In genomic region chr11:75459141-75459711, GRCm38 (mm10) we compare ENCODE assay signal across 8 mouse cellular contexts. TPM values are rescaled to one million over a fixed set of nuclear protein-coding genes. Genes with fewer than 3 reads are reported as not detected.
DNase-seq lines count a peak whose midpoint lies in the region; ATAC-seq lines count a peak whose summit lies in the region.

No protein-coding gene starts in this region.

- no peak for ATAC-seq in forebrain, embryonic 11.5 days (replicated peaks; ENCODE audit: low FRiP score)
- no peak for ATAC-seq in forebrain, embryonic 16.5 days
- no peak for ATAC-seq in midbrain, embryonic 16.5 days

- WGBS in forebrain, embryonic 11.5 days: 87% methylated on average over 5 of the region's 5 CpGs
- 76% methylated on average over 5 of the region's 5 CpGs for WGBS in forebrain, embryonic 16.5 days
- WGBS in midbrain, embryonic 16.5 days: 81% methylated on average over 5 of the region's 5 CpGs

- peaks cover 20% of the 10 kb centered on the region for H3K4me1 ChIP-seq in forebrain, embryonic 11.5 days (replicated peaks; ENCODE audit: control insufficient read depth, insufficient read depth, low read length)
- H3K4me1 ChIP-seq in forebrain, embryonic 16.5 days (replicated peaks; ENCODE audit: control insufficient read depth, insufficient read depth, low read length): peaks cover 28% of the 10 kb centered on the region
- H3K4me1 ChIP-seq in midbrain, embryonic 16.5 days (ENCODE audit: control insufficient read depth, insufficient read depth, low read length): peaks cover 28% of the 10 kb centered on the region

- no peak for DNase-seq in forebrain, embryonic 11.5 days (ENCODE audit: low spot score)
- peak; percentile 87 for DNase-seq in adipocyte (ENCODE audit: low spot score)
- peak; percentile 65 for DNase-seq in heart, adult 8-10 months (ENCODE audit: low spot score)
- peak; percentile 51 to 81 for DNase-seq in kidney, postnatal 25 days
- DNase-seq in testis, postnatal 10 days (ENCODE audit: low spot score): peak; percentile 41
- DNase-seq in thymus, postnatal 14 days: no peak

- 0 out of 2 replicates have a peak overlapping the region, but pooled peaks have one; percentile 4 for H3K27ac ChIP-seq in forebrain, embryonic 11.5 days (ENCODE audit: low read depth, low read length)
- no peak overlapping the region for H3K27ac ChIP-seq in forebrain, embryonic 16.5 days (ENCODE audit: low read length)
- H3K27ac ChIP-seq in midbrain, embryonic 16.5 days (ENCODE audit: low read length): no peak overlapping the region

- H3K4me2 ChIP-seq in forebrain, embryonic 11.5 days (ENCODE audit: low read depth, low read length, severe bottlenecking): no peak overlapping the region
- no peak overlapping the region for H3K4me2 ChIP-seq in forebrain, embryonic 16.5 days (ENCODE audit: low read length)
- H3K4me2 ChIP-seq in midbrain, embryonic 16.5 days (ENCODE audit: low read length): no peak overlapping the region

- H3K9ac ChIP-seq in forebrain, embryonic 11.5 days (ENCODE audit: low read length): no peak overlapping the region
- no peak overlapping the region for H3K9ac ChIP-seq in forebrain, embryonic 16.5 days (replicated peaks; ENCODE audit: low read depth, low read length)
- no peak overlapping the region for H3K9ac ChIP-seq in midbrain, embryonic 16.5 days (ENCODE audit: low read depth, low read length)

- H3K4me3 ChIP-seq in forebrain, embryonic 11.5 days (ENCODE audit: low read depth, low read length): no peak overlapping the region
- no peak overlapping the region for H3K4me3 ChIP-seq in forebrain, embryonic 16.5 days (replicated peaks; ENCODE audit: low read length)
- H3K4me3 ChIP-seq in midbrain, embryonic 16.5 days (ENCODE audit: low read depth, low read length): no peak overlapping the region

- no peaks in the 10 kb centered on the region for H3K27me3 ChIP-seq in forebrain, embryonic 11.5 days (ENCODE audit: control insufficient read depth, insufficient read depth, low read length)
- H3K27me3 ChIP-seq in forebrain, embryonic 16.5 days (replicated peaks; ENCODE audit: control insufficient read depth, insufficient read depth, low read length): 0 out of 2 replicates have a peak, but pooled peaks cover 4% of the 10 kb centered on the region
- H3K27me3 ChIP-seq in midbrain, embryonic 16.5 days (ENCODE audit: control insufficient read depth, insufficient read depth, low read depth, low read length): peaks cover 2% of the 10 kb centered on the region; the same call in 1 of the 2 replicates

- H3K36me3 ChIP-seq in forebrain, embryonic 11.5 days (ENCODE audit: control insufficient read depth, insufficient read depth, low read length): no peaks in the 10 kb centered on the region
- H3K36me3 ChIP-seq in forebrain, embryonic 16.5 days (ENCODE audit: control insufficient read depth, insufficient read depth): no peaks in the 10 kb centered on the region
- no peaks in the 10 kb centered on the region for H3K36me3 ChIP-seq in midbrain, embryonic 16.5 days (ENCODE audit: control insufficient read depth, insufficient read depth, low read length)

- H3K9me3 ChIP-seq in forebrain, embryonic 11.5 days (ENCODE audit: control insufficient read depth, low read length): no peaks in the 10 kb centered on the region
- no peaks in the 10 kb centered on the region for H3K9me3 ChIP-seq in forebrain, embryonic 16.5 days (ENCODE audit: control insufficient read depth, low read length)
- H3K9me3 ChIP-seq in midbrain, embryonic 16.5 days (replicated peaks; ENCODE audit: control insufficient read depth, low read length, poor library complexity, severe bottlenecking): no peaks in the 10 kb centered on the region

RNA-seq across cellular contexts. Expression of gene Tlcd2, which starts 2.3 kb away (rescaled TPM):
- polyA plus RNA-seq in forebrain, embryonic 11.5 days (2014; fragmentation: Nextera tagmentation; extraction: Ambion mirVana): 9.5 TPM in 2 replicates
- polyA plus RNA-seq in forebrain, embryonic 16.5 days (2015; fragmentation: Nextera tagmentation; extraction: Ambion mirVana): 1.4 and 1.6 TPM in 2 replicates
- total RNA-seq in heart, adult 8-10 months (2022): 1 to 10 TPM; 2.8 to 5.1 (median 4.0) TPM
- polyA plus RNA-seq in midbrain, embryonic 16.5 days (2015; fragmentation: Nextera tagmentation; extraction: Ambion mirVana): 1.9 TPM in 2 replicates

RNA-seq across cellular contexts. Expression of gene Wdr81, which starts 4.7 kb away (rescaled TPM):
- 6.3 and 6.5 TPM in 2 replicates for polyA plus RNA-seq in forebrain, embryonic 11.5 days (2014; fragmentation: Nextera tagmentation; extraction: Ambion mirVana)
- polyA plus RNA-seq in forebrain, embryonic 16.5 days (2015; fragmentation: Nextera tagmentation; extraction: Ambion mirVana): 9.2 and 10.0 TPM in 2 replicates
- total RNA-seq in heart, adult 8-10 months (2022): 10 to 100 TPM in 1 of 4 experiments, 1 to 10 TPM in 3; 7.9 to 10.1 (median 8.8) TPM
- polyA plus RNA-seq in midbrain, embryonic 16.5 days (2015; fragmentation: Nextera tagmentation; extraction: Ambion mirVana): 7.4 and 7.6 TPM in 2 replicates

RNA-seq across cellular contexts. Expression of gene Serpinf2, which starts 19.8 kb away (rescaled TPM):
- not detected in 2 replicates for polyA plus RNA-seq in forebrain, embryonic 11.5 days (2014; fragmentation: Nextera tagmentation; extraction: Ambion mirVana)
- not detected in 2 replicates for polyA plus RNA-seq in forebrain, embryonic 16.5 days (2015; fragmentation: Nextera tagmentation; extraction: Ambion mirVana)
- total RNA-seq in heart, adult 8-10 months (2022): not detected
- polyA plus RNA-seq in midbrain, embryonic 16.5 days (2015; fragmentation: Nextera tagmentation; extraction: Ambion mirVana): not detected in 2 replicates

RNA-seq across cellular contexts. Expression of gene Prpf8, which starts 27.4 kb away (rescaled TPM):
- polyA plus RNA-seq in forebrain, embryonic 11.5 days (2014; fragmentation: Nextera tagmentation; extraction: Ambion mirVana): 133 TPM in 2 replicates
- polyA plus RNA-seq in forebrain, embryonic 16.5 days (2015; fragmentation: Nextera tagmentation; extraction: Ambion mirVana): 54.8 and 58.5 TPM in 2 replicates
- 10 to 100 TPM; 92.4 to 99.5 (median 94.6) TPM for total RNA-seq in heart, adult 8-10 months (2022)
- 42.9 and 47.6 TPM in 2 replicates for polyA plus RNA-seq in midbrain, embryonic 16.5 days (2015; fragmentation: Nextera tagmentation; extraction: Ambion mirVana)

RNA-seq across cellular contexts. Expression of gene Serpinf1, which starts 36.7 kb away (rescaled TPM):
- polyA plus RNA-seq in forebrain, embryonic 11.5 days (2014; fragmentation: Nextera tagmentation; extraction: Ambion mirVana): 53.6 and 69.3 TPM in 2 replicates
- polyA plus RNA-seq in forebrain, embryonic 16.5 days (2015; fragmentation: Nextera tagmentation; extraction: Ambion mirVana): 24.3 and 44.3 TPM in 2 replicates
- total RNA-seq in heart, adult 8-10 months (2022): 10 to 100 TPM; 13.2 to 18.3 (median 16.8) TPM
- polyA plus RNA-seq in midbrain, embryonic 16.5 days (2015; fragmentation: Nextera tagmentation; extraction: Ambion mirVana): 28.5 and 31.8 TPM in 2 replicates

Comparison
In these comparisons a context has a peak if more than half of its experiments do, and no peak if none do; other contexts are left out.
1. DNase-seq: peak in adipocyte (single experiment), heart, adult 8-10 months (single experiment), kidney, postnatal 25 days (2 of 2) and testis, postnatal 10 days (single experiment); none in forebrain, embryonic 11.5 days (single experiment) and thymus, postnatal 14 days (single experiment).